Mouse (Mus musculus) adrenal gland, postnatal 14 days (tissue): Measurements from ENCODE around the gene Hist1h4a. TPM values are rescaled to one million over a fixed set of nuclear protein-coding genes. Genes with fewer than 3 reads are reported as not detected.

Experiments used
- microRNA-seq, 2 experiments: library from miRNA; unstranded; fragments of <30 nt; microRNA quantifications; one replicate each; pipeline ENCODE4 v1.2.0; 2021
- total RNA-seq: library from RNA; stranded (reverse); gene quantifications from 2 replicates; pipeline ENCODE4 v1.2.3, GENCODE M21; 2021

Gene Hist1h4a
- total RNA-seq, 1 experiment from 2014 or later = 198 TPM

Small RNA genes within 50 kb of the gene (microRNA-seq; reads per million reads assigned to microRNA genes)
- gene Gm44314 = 0 reads per million in 2 experiments
- 0 reads per million in 2 experiments for gene Gm44484

Other genes starting within 250 kb of the Hist1h4a start
- gene Hist1h4h, start 230.2 kb downstream of the Hist1h4a start, total RNA-seq = 699 and 771 TPM in 2 replicates
- 182 and 192 TPM in 2 replicates for gene Hist1h2af, start 227.3 kb downstream of the Hist1h4a start, total RNA-seq
- 64.2 and 80.0 TPM in 2 replicates for gene Hist1h3g, start 225.8 kb downstream of the Hist1h4a start, total RNA-seq
- gene Hist1h2bh, start 217.8 kb downstream of the Hist1h4a start, total RNA-seq = 18.0 and 26.2 TPM in 2 replicates
- 72.3 and 84.2 TPM in 2 replicates for gene Hist1h3f, start 217.2 kb downstream of the Hist1h4a start, total RNA-seq
- 307 and 382 TPM in 2 replicates for gene Hist1h4f, start 209.6 kb downstream of the Hist1h4a start, total RNA-seq
- 19.2 and 24.2 TPM in 2 replicates for gene Hist1h1d, start 208.0 kb downstream of the Hist1h4a start, total RNA-seq
- 184 TPM in 2 replicates for gene Hist1h3e, start 198.9 kb downstream of the Hist1h4a start, total RNA-seq
- gene Hist1h2ae, start 190.0 kb downstream of the Hist1h4a start, total RNA-seq = 28.8 and 36.1 TPM in 2 replicates
- 288 and 319 TPM in 2 replicates for gene Hist1h2bg, start 189.8 kb downstream of the Hist1h4a start, total RNA-seq
- 127 and 167 TPM in 2 replicates for gene Hist1h2bf, start 187.0 kb downstream of the Hist1h4a start, total RNA-seq
- gene Hist1h2ad, start 186.8 kb downstream of the Hist1h4a start, total RNA-seq = 12.6 and 14.1 TPM in 2 replicates
- gene Hist1h3d, start 185.5 kb downstream of the Hist1h4a start, total RNA-seq = 27.2 and 39.2 TPM in 2 replicates
- 250 and 265 TPM in 2 replicates for gene Hist1h4d, start 179.6 kb downstream of the Hist1h4a start, total RNA-seq
- 22.3 and 25.1 TPM in 2 replicates for gene Hist1h2be, start 140.1 kb downstream of the Hist1h4a start, total RNA-seq
- 139 and 157 TPM in 2 replicates for gene Hist1h1e, start 138.7 kb downstream of the Hist1h4a start, total RNA-seq
- gene Hist1h2ac, start 77.3 kb downstream of the Hist1h4a start, total RNA-seq = 6.6 and 8.0 TPM in 2 replicates
- gene Hist1h2bc, start 77.0 kb downstream of the Hist1h4a start, total RNA-seq = 84.6 and 133 TPM in 2 replicates
- 0.37 and 0.83 TPM in 2 replicates for gene Hist1h1t, start 65.4 kb downstream of the Hist1h4a start, total RNA-seq
- 161 and 165 TPM in 2 replicates for gene Hist1h4c, start 62.8 kb downstream of the Hist1h4a start, total RNA-seq
- gene Hfe, start 50.4 kb downstream of the Hist1h4a start, total RNA-seq = 29.0 and 39.1 TPM in 2 replicates
- gene Hist1h1c, start 22.4 kb downstream of the Hist1h4a start, total RNA-seq = 300 and 304 TPM in 2 replicates
- gene Hist1h3c, start 15.6 kb downstream of the Hist1h4a start, total RNA-seq = 82.5 and 109 TPM in 2 replicates
- gene Hist1h2bb, start 14.5 kb downstream of the Hist1h4a start, total RNA-seq = 125 and 171 TPM in 2 replicates
- gene Hist1h2ab, start 10.1 kb downstream of the Hist1h4a start, total RNA-seq = 157 and 198 TPM in 2 replicates
- gene Hist1h3b, start 9.0 kb downstream of the Hist1h4a start, total RNA-seq = 247 and 351 TPM in 2 replicates
- 217 and 308 TPM in 2 replicates for gene Hist1h4b, start 4.2 kb downstream of the Hist1h4a start, total RNA-seq
- 183 and 216 TPM in 2 replicates for gene Hist1h3a, start 1.2 kb upstream of the Hist1h4a start, total RNA-seq
- 172 and 219 TPM in 2 replicates for gene Hist1h1a, start 2.4 kb upstream of the Hist1h4a start, total RNA-seq
- gene Trim38, start 8.7 kb upstream of the Hist1h4a start, total RNA-seq = not detected in 2 replicates
- 0.68 and 12.9 TPM in 2 replicates for gene Slc17a2, start 45.8 kb upstream of the Hist1h4a start, total RNA-seq
- gene Slc17a3, start 78.2 kb upstream of the Hist1h4a start, total RNA-seq = 0.38 and 4.4 TPM in 2 replicates
- gene Slc17a1, start 106.5 kb upstream of the Hist1h4a start, total RNA-seq = 1.1 TPM in 1 of 2 replicates, not detected in the other
- 0.45 and 4.8 TPM in 2 replicates for gene Slc17a4, start 153.8 kb upstream of the Hist1h4a start, total RNA-seq
- gene Hist1h2ba, start 172.9 kb upstream of the Hist1h4a start, total RNA-seq = not detected in 2 replicates
- gene Hist1h2aa, start 173.2 kb upstream of the Hist1h4a start, total RNA-seq = not detected in 2 replicates
- 2.7 and 2.9 TPM in 2 replicates for gene Scgn, start 230.0 kb upstream of the Hist1h4a start, total RNA-seq